Mouse (Mus musculus) cerebellum, adult 2 months (tissue): ENCODE measurements at regions not wholly inside any gene's neighbourhood (a gene's known extent, or its start where the extent isn't known, plus 50 kb on each side); places are given as distances from the start of the nearest gene placed in this dataset.

Experiments used
- CTCF ChIP-seq: fragments of 200-500 bp; IDR thresholded peaks from 2 replicates; pipeline ENCODE4 v1.5.1; 2011; ENCODE audit warnings: low read depth, mild to moderate bottlenecking, control low read depth, low read length, moderate library complexity, borderline replicate concordance; ENCODE audit not compliant: insufficient read depth
- POLR2A ChIP-seq: fragments of 200-500 bp; IDR thresholded peaks from 2 replicates; pipeline ENCODE4 v1.6.1; 2011; ENCODE audit warnings: low read length, control low read depth, borderline replicate concordance; ENCODE audit not compliant: insufficient read depth

GRCm38 (mm10) chr12:77823381-77824030, 370.5 kb upstream of the Gm6657 start:
- no peak for TF ChIP-seq CTCF
- no peak for TF ChIP-seq POLR2A
